Mouse (Mus musculus): ENCODE data around the gene Swsap1.

DNA sequence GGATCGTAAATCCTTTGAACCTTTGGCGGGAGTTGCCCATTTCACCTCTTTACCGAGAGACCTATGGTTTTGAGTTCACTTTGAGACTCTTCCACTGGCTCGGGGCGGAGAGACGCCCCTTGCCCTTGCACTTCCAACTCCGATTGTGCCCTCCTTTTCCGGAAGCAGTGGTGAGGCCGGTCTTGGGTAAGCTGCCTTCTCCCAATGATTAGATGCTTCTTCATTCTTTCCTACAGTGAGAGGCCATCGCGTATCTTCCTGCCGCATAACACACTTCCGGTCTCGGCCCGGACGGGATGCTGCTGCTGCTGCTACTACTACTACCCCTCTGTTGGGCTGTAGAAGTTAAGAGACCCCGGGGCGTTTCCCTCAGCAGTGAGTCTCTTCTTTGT, 47.6 kb downstream of the Swsap1 start:
- TF ChIP-seq CTCF (IDR thresholded peaks at IDR 0.05; ENCODE audit: low read depth), result no peak
- TF ChIP-seq EP300 (optimal IDR thresholded peaks at IDR 0.05), result no peak
